Mouse (Mus musculus) thymus, adult 2 months (tissue): ENCODE data around the gene Sos2.

Source experiments
- CTCF ChIP-seq: fragments of 200-500 bp; IDR thresholded peaks from 2 replicates; pipeline ENCODE4 v1.5.1; 2012; ENCODE audit warnings: mild to moderate bottlenecking, control low read depth, low read length, moderate library complexity, borderline replicate concordance; ENCODE audit not compliant: control insufficient read depth, poor library complexity, insufficient read depth; ENCODE audit errors: extremely low read depth
- POLR2A ChIP-seq: fragments of 200-500 bp; IDR thresholded peaks from 2 replicates; pipeline ENCODE4 v1.6.1; 2012; ENCODE audit warnings: mild to moderate bottlenecking, low read length, control low read depth, moderate library complexity; ENCODE audit not compliant: control insufficient read depth, poor library complexity, insufficient read depth; ENCODE audit errors: extremely low read depth

DNA sequence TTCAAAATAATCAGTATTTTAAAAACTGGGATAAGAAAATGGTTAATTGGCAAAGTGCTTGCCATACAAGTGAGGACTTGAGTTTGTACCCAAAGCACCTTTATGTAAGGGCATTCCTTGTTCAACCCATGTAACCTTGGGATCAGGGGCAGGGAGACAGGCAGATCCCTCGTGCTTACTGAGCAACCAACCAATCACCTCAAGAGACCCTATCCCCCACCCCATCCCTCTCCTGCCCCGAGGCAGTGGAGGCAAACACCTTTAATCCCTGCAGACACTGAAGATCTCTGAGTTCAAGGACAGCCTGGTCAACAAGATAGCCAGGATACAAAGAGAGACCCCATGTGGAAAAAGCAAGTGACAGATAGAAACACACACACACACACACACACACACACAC, 41.7 kb upstream of the Sos2 start:
- TF ChIP-seq CTCF (no peak), POLR2A (no peak)
